Comparison of ENCODE assay signal across 8 mouse cellular contexts in genomic region chr8:77473373-77473772, GRCm38 (mm10). TPM values are rescaled to one million over a fixed set of nuclear protein-coding genes. Genes with fewer than 3 reads are reported as not detected.
DNase-seq lines count a peak whose midpoint lies in the region; ATAC-seq and TF ChIP-seq lines count a peak whose summit lies in the region.

No protein-coding gene starts in this region.

- ATAC-seq in lung, embryonic 14.5 days (ENCODE audit: insufficient read depth), result peak; percentile 49; the same call in 1 of the 2 replicates
- ATAC-seq in heart, embryonic 11.5 days (replicated peaks; ENCODE audit: insufficient number of reproducible peaks, low FRiP score, low TSS enrichment), result 0 out of 2 replicates have a peak, but pooled peaks have one; percentile 41

- no peak for TF ChIP-seq CTCF in lung, embryonic 14.5 days (IDR thresholded peaks at IDR 0.05; ENCODE audit: low read depth)
- no peak for TF ChIP-seq CTCF in lung, adult 2 months (IDR thresholded peaks at IDR 0.05; ENCODE audit: insufficient read depth, low read length)

- TF ChIP-seq POLR2A in lung, adult 2 months (IDR thresholded peaks at IDR 0.05; ENCODE audit: borderline replicate concordance, extremely low read depth, low read depth, low read length), result no peak

- no peak overlapping the region for H3K4me2 ChIP-seq in lung, embryonic 14.5 days
- no peak overlapping the region for H3K4me2 ChIP-seq in heart, embryonic 11.5 days

- H3K9me3 ChIP-seq in lung, embryonic 14.5 days (ENCODE audit: low read depth, low read length), result no peaks in the 10 kb centered on the region
- no peaks in the 10 kb centered on the region for H3K9me3 ChIP-seq in heart, embryonic 11.5 days (replicated peaks; ENCODE audit: control insufficient read depth, low read length)

- peak overlapping the region; percentile 48; the same call in 1 of the 2 replicates for H3K27ac ChIP-seq in lung, embryonic 14.5 days (ENCODE audit: low read depth)
- peak overlapping the region; percentile 11; the same call in 1 of the 2 replicates for H3K27ac ChIP-seq in heart, embryonic 11.5 days (ENCODE audit: low read depth, low read length)

- H3K36me3 ChIP-seq in lung, embryonic 14.5 days (ENCODE audit: insufficient read depth), result no peaks in the 10 kb centered on the region
- H3K36me3 ChIP-seq in heart, embryonic 11.5 days (ENCODE audit: control insufficient read depth, insufficient read depth, low read length), result no peaks in the 10 kb centered on the region

- no peak overlapping the region for H3K4me3 ChIP-seq in lung, embryonic 14.5 days (ENCODE audit: low read depth, low read length)
- no peak overlapping the region for H3K4me3 ChIP-seq in lung, adult 2 months (replicated peaks; ENCODE audit: extremely low read depth, low read depth, low read length)
- no peak overlapping the region for H3K4me3 ChIP-seq in heart, embryonic 11.5 days (ENCODE audit: low read depth, low read length)

- 55% methylated on average over 6 of the region's 6 CpGs for WGBS in lung, embryonic 14.5 days
- 57% methylated on average over 6 of the region's 6 CpGs for WGBS in lung, adult 2 months
- WGBS in heart, embryonic 11.5 days (ENCODE audit: insufficient replicate concordance), result 50% methylated on average over 6 of the region's 6 CpGs

- H3K4me1 ChIP-seq in lung, embryonic 14.5 days (ENCODE audit: insufficient read depth), result peaks cover 14% of the 10 kb centered on the region
- no peaks in the 10 kb centered on the region; the same call in 1 of the 2 replicates for H3K4me1 ChIP-seq in lung, adult 2 months (ENCODE audit: control insufficient read depth, insufficient read depth, low read length)
- peaks cover 25% of the 10 kb centered on the region for H3K4me1 ChIP-seq in heart, embryonic 11.5 days (ENCODE audit: control insufficient read depth, insufficient read depth, low read length)

- no peaks in the 10 kb centered on the region for H3K27me3 ChIP-seq in lung, embryonic 14.5 days (ENCODE audit: insufficient read depth, low read length)
- H3K27me3 ChIP-seq in heart, embryonic 11.5 days (ENCODE audit: control insufficient read depth, insufficient read depth, low read length), result no peaks in the 10 kb centered on the region

- no peak overlapping the region for H3K9ac ChIP-seq in lung, embryonic 14.5 days
- H3K9ac ChIP-seq in heart, embryonic 11.5 days (ENCODE audit: low read depth, low read length), result no peak overlapping the region

- DNase-seq in lung, embryonic 14.5 days, result peak; percentile 72
- DNase-seq in lung, adult 2 months, result no peak
- DNase-seq in cerebellum, postnatal 10 days, result peak; percentile 67 to 78
- DNase-seq in kidney, postnatal 25 days, result peak; percentile 77 to 78
- DNase-seq in testis, postnatal 14 days (ENCODE audit: low spot score), result peak; percentile 36
- no peak for DNase-seq in left cerebral cortex, adult 8-10 months (ENCODE audit: low spot score in 2 of 2)
- DNase-seq in layer of hippocampus, adult 11-12 months (ENCODE audit: low spot score), result no peak

RNA-seq across cellular contexts. Expression of gene Arhgap10, which starts 44.4 kb away (rescaled TPM):
- 23.2 and 23.5 TPM in 2 replicates for polyA plus RNA-seq in lung, embryonic 14.5 days (2014; fragmentation: Nextera tagmentation; extraction: Ambion mirVana)
- 9.8 and 11.2 TPM in 2 replicates for polyA plus RNA-seq in lung, adult 2 months (2012; rRNA removed)
- 21.2 and 23.2 TPM in 2 replicates for polyA plus RNA-seq in heart, embryonic 11.5 days (2014; fragmentation: Nextera tagmentation; extraction: Ambion mirVana)
- total RNA-seq in left cerebral cortex, adult 8-10 months (2022), result 10 to 100 TPM; 41.5 to 46.8 (median 43.3) TPM

Comparison
In these comparisons a context has a peak if more than half of its experiments do, and no peak if none do; other contexts are left out.
1. DNase-seq: peak in lung, embryonic 14.5 days (single experiment), cerebellum, postnatal 10 days (2 of 2), kidney, postnatal 25 days (2 of 2) and testis, postnatal 14 days (single experiment); none in lung, adult 2 months (single experiment), left cerebral cortex, adult 8-10 months (0 of 2) and layer of hippocampus, adult 11-12 months (single experiment).